Mouse (Mus musculus): ENCODE measurements around the gene Ggcx. TPM values are rescaled to one million over a fixed set of nuclear protein-coding genes. Genes with fewer than 3 reads are reported as not detected.

Ggcx gene
- polyA plus RNA-seq, 1 experiment from 2014 or later, result 23.2 TPM

- H3K4me2 ChIP-seq (replicated peaks; ENCODE audit: low read depth, low read length), result no peak overlapping the region
- H3K4me3 ChIP-seq (ENCODE audit: low read depth, low read length), result no peak overlapping the region
- H3K27ac ChIP-seq (ENCODE audit: low read length), result no peak overlapping the region
- no peak overlapping the region for H3K9ac ChIP-seq (replicated peaks; ENCODE audit: low read depth, low read length)
- 84% methylated on average over 12 of the region's 12 CpGs for WGBS
- no peak for ATAC-seq (ENCODE audit: insufficient number of reproducible peaks, insufficient read depth, low FRiP score, low read depth)
- no peaks in the 10 kb centered on the region for H3K27me3 ChIP-seq (ENCODE audit: control insufficient read depth, insufficient read depth, low read length)
- no peaks in the 10 kb centered on the region for H3K36me3 ChIP-seq (ENCODE audit: control insufficient read depth, insufficient read depth, low read length)
- no peaks in the 10 kb centered on the region for H3K4me1 ChIP-seq (ENCODE audit: control insufficient read depth, insufficient read depth, low read length)
- H3K9me3 ChIP-seq (ENCODE audit: control insufficient read depth, low read depth, low read length), result no peaks in the 10 kb centered on the region
Measured at GRCm38 (mm10) chr6:72479645-72480421, 65.7 kb downstream of the Ggcx start.

- WGBS, result 77% methylated on average over 2 of the region's 2 CpGs
- H3K27ac ChIP-seq (ENCODE audit: low read length), result no peak overlapping the region
- H3K4me1 ChIP-seq (ENCODE audit: control insufficient read depth, insufficient read depth, low read length), result no peaks in the 10 kb centered on the region
- H3K9me3 ChIP-seq (ENCODE audit: control insufficient read depth, low read depth, low read length), result no peaks in the 10 kb centered on the region
- no peaks in the 10 kb centered on the region for H3K36me3 ChIP-seq (ENCODE audit: control insufficient read depth, insufficient read depth, low read length)
- no peak overlapping the region for H3K4me3 ChIP-seq (ENCODE audit: low read depth, low read length)
- no peak for ATAC-seq (ENCODE audit: insufficient number of reproducible peaks, insufficient read depth, low FRiP score, low read depth)
- H3K9ac ChIP-seq (replicated peaks; ENCODE audit: low read depth, low read length), result no peak overlapping the region
- H3K27me3 ChIP-seq (ENCODE audit: control insufficient read depth, insufficient read depth, low read length), result no peaks in the 10 kb centered on the region
- no peak overlapping the region for H3K4me2 ChIP-seq (replicated peaks; ENCODE audit: low read depth, low read length)
Measured at GRCm38 (mm10) chr6:72480422-72480702, 66.3 kb downstream of the Ggcx start.

Other genes with a start within 250 kb of the Ggcx start
- gene Atoh8, start 178.7 kb upstream of the Ggcx start, polyA plus RNA-seq (2014; fragmentation: Nextera tagmentation; extraction: Ambion mirVana), result 7.9 and 9.9 TPM in 2 replicates
- not detected in 2 replicates for gene Sftpb, start 109.7 kb upstream of the Ggcx start, polyA plus RNA-seq (2014; fragmentation: Nextera tagmentation; extraction: Ambion mirVana)
- gene Usp39, start 69.1 kb upstream of the Ggcx start, polyA plus RNA-seq (2014; fragmentation: Nextera tagmentation; extraction: Ambion mirVana), result 52.3 and 52.5 TPM in 2 replicates
- 33.9 and 34.3 TPM in 2 replicates for gene 0610030E20Rik, start 67.0 kb upstream of the Ggcx start, polyA plus RNA-seq (2014; fragmentation: Nextera tagmentation; extraction: Ambion mirVana)
- 13.8 and 15.3 TPM in 2 replicates for gene Tmem150a, start 58.9 kb upstream of the Ggcx start, polyA plus RNA-seq (2014; fragmentation: Nextera tagmentation; extraction: Ambion mirVana)
- 106 and 109 TPM in 2 replicates for gene Rnf181, start 47.4 kb upstream of the Ggcx start, polyA plus RNA-seq (2014; fragmentation: Nextera tagmentation; extraction: Ambion mirVana)
- 22.6 and 26.3 TPM in 2 replicates for gene Vamp5, start 33.8 kb upstream of the Ggcx start, polyA plus RNA-seq (2014; fragmentation: Nextera tagmentation; extraction: Ambion mirVana)
- gene Vamp8, start 23.6 kb upstream of the Ggcx start, polyA plus RNA-seq (2014; fragmentation: Nextera tagmentation; extraction: Ambion mirVana), result 194 and 206 TPM in 2 replicates
- 333 and 352 TPM in 2 replicates for gene Mat2a, start 25.2 kb downstream of the Ggcx start, polyA plus RNA-seq (2014; fragmentation: Nextera tagmentation; extraction: Ambion mirVana)
- gene Sh2d6, start 107.4 kb downstream of the Ggcx start, polyA plus RNA-seq (2014; fragmentation: Nextera tagmentation; extraction: Ambion mirVana), result 0.32 TPM in 1 of 2 replicates, not detected in the other
- 82.6 and 85.0 TPM in 2 replicates for gene Capg, start 130.1 kb downstream of the Ggcx start, polyA plus RNA-seq (2014; fragmentation: Nextera tagmentation; extraction: Ambion mirVana)
- 19.0 and 19.1 TPM in 2 replicates for gene Elmod3, start 184.1 kb downstream of the Ggcx start, polyA plus RNA-seq (2014; fragmentation: Nextera tagmentation; extraction: Ambion mirVana)
- gene Retsat, start 184.2 kb downstream of the Ggcx start, polyA plus RNA-seq (2014; fragmentation: Nextera tagmentation; extraction: Ambion mirVana), result 17.0 and 21.9 TPM in 2 replicates
- 38.9 and 39.3 TPM in 2 replicates for gene Tgoln1, start 202.7 kb downstream of the Ggcx start, polyA plus RNA-seq (2014; fragmentation: Nextera tagmentation; extraction: Ambion mirVana)

Data from stomach, embryonic 14.5 days (tissue).